Mouse (Mus musculus) activated CD4-positive, CD25-positive, alpha-beta regulatory T cell, adult 4 months (primary cell): Measurements from ENCODE around the gene Prss35. TPM values are rescaled to one million over a fixed set of nuclear protein-coding genes. Genes with fewer than 3 reads are reported as not detected.

Experiments
- ATAC-seq: one replicate; pipeline ENCODE4 v1.8.0; 2017
- polyA plus RNA-seq, 2 experiments: library from polyadenylated mRNA; unstranded; fragments of 100-300 nt; shearing (Covaris generic); gene quantifications; one replicate each; pipeline ENCODE4 v1.2.1; 2017

Prss35 gene
- polyA plus RNA-seq, 2 experiments from 2014 or later, result not detected

GRCm38 (mm10) chr9:86800600-86801163, 57.2 kb downstream of the Prss35 start:
- no peak for ATAC-seq

Other genes starting within 250 kb of the Prss35 start
- 10 to 100 TPM; 17.3 to 18.7 TPM for gene Pgm3, start 171.8 kb upstream of the Prss35 start, polyA plus RNA-seq
- 1 to 10 TPM; 4.8 to 5.0 TPM for gene Rwdd2a, start 171.7 kb upstream of the Prss35 start, polyA plus RNA-seq
- not detected for gene Me1, start 47.7 kb upstream of the Prss35 start, polyA plus RNA-seq
- gene Snap91, start 137.0 kb downstream of the Prss35 start, polyA plus RNA-seq, result not detected